Mouse (Mus musculus) ES-E14 (cell line): ENCODE measurements around the gene Tmprss6.

Experiments
- HCFC1 ChIP-seq: IDR thresholded peaks from 2 replicates; pipeline ENCODE4 v1.6.1; 2012; ENCODE audit warnings: low read length, inconsistent platforms, borderline replicate concordance; ENCODE audit not compliant: insufficient read depth
- MAFK ChIP-seq: IDR thresholded peaks from 2 replicates; pipeline ENCODE4 v1.6.1; 2014; ENCODE audit warnings: mild to moderate bottlenecking, low read depth, low read length, inconsistent platforms; ENCODE audit not compliant: insufficient read depth

DNA sequence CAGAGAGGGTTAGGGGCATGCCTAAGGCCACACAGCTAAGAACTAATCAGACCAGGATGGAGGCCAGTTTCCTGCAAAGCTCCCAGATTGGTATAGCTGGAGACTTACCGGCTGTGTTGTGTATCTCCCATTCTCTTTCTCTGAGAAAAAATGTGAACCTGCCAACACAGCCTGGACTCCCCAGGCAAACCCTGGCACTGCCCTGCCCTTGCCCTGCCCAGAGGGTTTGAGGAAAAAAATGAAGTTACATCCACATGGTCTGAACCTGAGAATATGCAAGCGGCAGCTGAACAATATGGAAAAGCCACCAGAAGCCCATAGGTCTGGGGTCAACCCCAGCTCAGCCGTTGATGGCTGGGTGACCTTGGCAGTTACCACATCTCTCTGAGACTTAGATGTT lies 20.8 kb upstream of the Tmprss6 start:
- no peak for TF ChIP-seq HCFC1
- TF ChIP-seq MAFK = no peak
